Mouse (Mus musculus): Measurements from ENCODE around the gene Olfr1367. TPM values are rescaled to one million over a fixed set of nuclear protein-coding genes. Genes with fewer than 3 reads are reported as not detected.
"Not testable (repeated sequence)": the region's sequence is repeated elsewhere in the genome, so short reads cannot be mapped to it uniquely, and the experiment has no call there.

Gene Olfr1367
- polyA plus RNA-seq, 1 experiment from 2014 or later = not detected

DNA sequence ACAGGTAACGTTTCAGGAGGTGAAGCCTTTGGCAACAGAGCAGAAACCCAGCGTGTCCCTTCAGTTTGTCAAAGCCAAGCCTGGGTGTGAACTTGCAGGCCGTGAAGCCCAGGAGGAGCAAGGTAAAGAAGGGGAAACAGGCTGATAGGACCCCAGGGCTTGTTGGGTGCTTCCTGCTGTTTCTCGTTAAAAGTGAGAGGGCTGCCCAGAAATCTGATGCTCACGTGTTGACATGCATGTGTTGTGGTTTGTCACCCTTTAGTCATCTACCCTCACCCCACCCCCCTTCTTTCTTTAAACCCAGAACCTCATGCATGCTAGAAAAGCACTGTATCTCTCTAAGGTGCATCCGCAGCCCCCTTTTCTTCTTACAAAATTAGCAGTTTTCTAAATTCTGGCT, 19.9 kb downstream of the Olfr1367 start:
- Histone ChIP-seq H3K9ac (ENCODE audit: low read depth, low read length) (no peak overlapping the region), H3K27ac (ENCODE audit: low read depth, low read length) (no peak overlapping the region), H3K4me3 (ENCODE audit: low read length) (no peak overlapping the region), H3K4me1 (ENCODE audit: control insufficient read depth, insufficient read depth, low read length) (peaks cover 10% of the 10 kb centered on the region), H3K9me3 (ENCODE audit: control insufficient read depth, low read length) (no peaks in the 10 kb centered on the region), H3K27me3 (ENCODE audit: control insufficient read depth, insufficient read depth, low read length) (no peaks in the 10 kb centered on the region), H3K36me3 (ENCODE audit: control insufficient read depth, insufficient read depth, low read length) (peaks cover 34% of the 10 kb centered on the region), H3K4me2 (replicated peaks; ENCODE audit: low read depth, low read length) (no peak overlapping the region)
- ATAC-seq (ENCODE audit: low FRiP score, low TSS enrichment) = no peak
- 88% methylated on average over 6 of the region's 6 CpGs for WGBS

DNA sequence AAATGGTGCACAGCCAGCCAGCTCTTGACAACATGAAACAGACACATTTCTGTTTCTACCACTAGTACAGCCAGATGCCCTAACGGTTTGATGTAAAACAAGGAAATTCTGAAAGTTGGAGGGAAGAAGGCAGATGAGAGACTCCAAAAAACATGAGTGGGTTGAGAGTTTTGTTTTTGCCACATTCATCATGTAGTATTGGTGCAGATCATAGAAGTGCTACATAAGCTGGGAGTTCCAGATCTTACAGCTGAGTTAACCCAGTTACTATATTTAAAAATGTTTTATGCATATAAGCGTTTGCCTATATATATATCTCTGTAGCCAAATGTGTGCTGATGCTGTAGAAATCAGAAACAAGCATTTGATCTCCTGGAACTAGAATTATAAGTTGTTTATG, 26.0 kb downstream of the Olfr1367 start:
- Histone ChIP-seq H3K9ac (ENCODE audit: low read depth, low read length) (no peak overlapping the region), H3K27me3 (ENCODE audit: control insufficient read depth, insufficient read depth, low read length) (no peaks in the 10 kb centered on the region), H3K9me3 (ENCODE audit: control insufficient read depth, low read length) (no peaks in the 10 kb centered on the region), H3K4me2 (replicated peaks; ENCODE audit: low read depth, low read length) (no peak overlapping the region), H3K36me3 (ENCODE audit: control insufficient read depth, insufficient read depth, low read length) (peaks cover 24% of the 10 kb centered on the region), H3K4me3 (ENCODE audit: low read length) (no peak overlapping the region), H3K4me1 (ENCODE audit: control insufficient read depth, insufficient read depth, low read length) (no peaks in the 10 kb centered on the region), H3K27ac (ENCODE audit: low read depth, low read length) (no peak overlapping the region)
- 93% methylated on average over 2 of the region's 2 CpGs for WGBS
- no peak for ATAC-seq (ENCODE audit: low FRiP score, low TSS enrichment)

GRCm38 (mm10) chr13:21377773-21378172, 31.1 kb downstream of the Olfr1367 start:
- 90% methylated on average over 2 of the region's 2 CpGs for WGBS
- no peak overlapping the region for H3K27ac ChIP-seq (ENCODE audit: low read depth, low read length)

DNA sequence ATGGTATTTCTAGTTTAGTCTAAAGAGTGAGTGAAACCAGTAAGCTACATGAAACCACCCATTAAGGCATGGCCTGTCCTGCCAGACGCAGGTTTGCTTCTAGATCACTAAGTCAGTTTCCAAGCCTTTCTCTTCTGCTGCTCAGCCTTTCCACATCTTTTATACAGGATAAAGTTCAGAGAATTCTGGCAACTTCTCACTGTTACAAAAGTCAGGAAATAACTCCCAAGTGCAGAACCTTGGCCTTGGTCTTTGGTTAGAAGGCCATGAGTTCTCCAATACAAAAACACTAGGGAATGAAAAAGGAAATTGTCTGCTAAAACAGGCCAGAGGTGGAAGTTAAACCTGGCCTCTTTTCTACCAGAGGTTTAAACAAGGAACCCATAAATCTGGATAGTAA, 48.5 kb downstream of the Olfr1367 start:
- peaks cover 73% of the 10 kb centered on the region for H3K36me3 ChIP-seq (ENCODE audit: control insufficient read depth, insufficient read depth, low read length)
- H3K4me3 ChIP-seq (ENCODE audit: low read length) = no peak overlapping the region
- ATAC-seq (ENCODE audit: low FRiP score, low TSS enrichment) = no peak
- H3K9ac ChIP-seq (ENCODE audit: low read depth, low read length) = no peak overlapping the region
- H3K4me2 ChIP-seq (replicated peaks; ENCODE audit: low read depth, low read length) = no peak overlapping the region
- no peaks in the 10 kb centered on the region for H3K4me1 ChIP-seq (ENCODE audit: control insufficient read depth, insufficient read depth, low read length)
- no peaks in the 10 kb centered on the region for H3K27me3 ChIP-seq (ENCODE audit: control insufficient read depth, insufficient read depth, low read length)
- H3K27ac ChIP-seq (ENCODE audit: low read depth, low read length) = no peak overlapping the region
- no peaks in the 10 kb centered on the region for H3K9me3 ChIP-seq (ENCODE audit: control insufficient read depth, low read length)
- WGBS = 87% methylated on average over 1 of the region's 1 CpGs

More at GRCm38 (mm10) chr13:21377773-21378172, 31.1 kb downstream of the Olfr1367 start:
- no peaks in the 10 kb centered on the region for H3K4me1 ChIP-seq (ENCODE audit: control insufficient read depth, insufficient read depth, low read length)
- H3K9ac ChIP-seq (ENCODE audit: low read depth, low read length) = no peak overlapping the region
- no peaks in the 10 kb centered on the region for H3K9me3 ChIP-seq (ENCODE audit: control insufficient read depth, low read length)
- no peaks in the 10 kb centered on the region for H3K27me3 ChIP-seq (ENCODE audit: control insufficient read depth, insufficient read depth, low read length)
- no peak for ATAC-seq (ENCODE audit: low FRiP score, low TSS enrichment)
- no peaks in the 10 kb centered on the region for H3K36me3 ChIP-seq (ENCODE audit: control insufficient read depth, insufficient read depth, low read length)
- H3K4me3 ChIP-seq (ENCODE audit: low read length) = no peak overlapping the region
- no peak overlapping the region for H3K4me2 ChIP-seq (replicated peaks; ENCODE audit: low read depth, low read length)

DNA sequence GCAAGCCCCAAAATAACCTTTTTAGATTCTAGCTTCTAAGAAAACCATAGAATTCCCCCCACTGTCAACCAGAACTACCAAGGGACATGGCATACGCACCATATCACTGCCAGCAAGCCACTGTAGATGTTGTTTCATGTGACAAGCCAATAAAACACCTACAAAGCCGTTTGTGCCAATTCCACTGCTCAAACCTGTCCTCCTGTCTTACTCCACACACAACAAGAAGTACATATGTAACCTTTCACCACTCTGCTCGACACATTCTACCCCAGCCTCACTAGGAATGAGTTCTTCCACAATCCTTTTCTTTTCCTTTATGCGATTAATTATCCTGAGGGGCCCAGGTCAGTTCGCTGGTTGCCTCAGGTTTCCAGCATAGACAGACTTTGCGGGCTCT, 48.9 kb downstream of the Olfr1367 start:
- Histone ChIP-seq H3K4me1 (ENCODE audit: control insufficient read depth, insufficient read depth, low read length) (no peaks in the 10 kb centered on the region), H3K36me3 (ENCODE audit: control insufficient read depth, insufficient read depth, low read length) (peaks cover 69% of the 10 kb centered on the region), H3K9ac (ENCODE audit: low read depth, low read length) (no peak overlapping the region), H3K4me2 (replicated peaks; ENCODE audit: low read depth, low read length) (no peak overlapping the region), H3K4me3 (ENCODE audit: low read length) (no peak overlapping the region), H3K27me3 (ENCODE audit: control insufficient read depth, insufficient read depth, low read length) (no peaks in the 10 kb centered on the region), H3K9me3 (ENCODE audit: control insufficient read depth, low read length) (no peaks in the 10 kb centered on the region), H3K27ac (ENCODE audit: low read depth, low read length) (no peak overlapping the region)
- ATAC-seq (ENCODE audit: low FRiP score, low TSS enrichment) = no peak
- 71% methylated on average over 6 of the region's 6 CpGs for WGBS

DNA sequence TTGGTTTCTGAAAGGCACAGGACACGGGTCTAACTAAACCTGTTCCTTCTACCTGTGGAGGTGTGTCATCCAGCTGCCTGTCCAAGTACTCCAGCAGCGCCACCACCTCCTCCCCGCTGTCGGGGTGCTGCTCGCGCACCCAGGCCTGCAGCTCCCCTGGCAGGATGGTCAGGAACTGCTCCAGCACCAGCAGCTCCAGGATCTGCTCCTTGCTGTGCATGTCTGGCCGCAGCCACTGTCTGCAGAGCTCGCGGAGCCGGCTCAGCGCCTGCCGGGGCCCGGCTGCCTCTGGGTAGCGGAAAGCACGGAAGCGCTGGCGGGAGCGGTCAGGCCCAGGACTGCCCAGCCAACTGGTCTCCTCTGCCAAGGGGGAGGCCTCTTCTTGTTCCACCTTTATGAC, 49.3 kb downstream of the Olfr1367 start:
- H3K9me3 ChIP-seq (ENCODE audit: control insufficient read depth, low read length); H3K9ac ChIP-seq (ENCODE audit: low read depth, low read length); H3K4me3 ChIP-seq (ENCODE audit: low read length); H3K27me3 ChIP-seq (ENCODE audit: control insufficient read depth, insufficient read depth, low read length); H3K4me2 ChIP-seq (replicated peaks; ENCODE audit: low read depth, low read length); H3K27ac ChIP-seq (ENCODE audit: low read depth, low read length); H3K4me1 ChIP-seq (ENCODE audit: control insufficient read depth, insufficient read depth, low read length): not testable (repeated sequence)
- WGBS = 87% methylated on average over 14 of the region's 18 CpGs
- ATAC-seq (ENCODE audit: low FRiP score, low TSS enrichment) = peak; percentile 62
- H3K36me3 ChIP-seq (ENCODE audit: control insufficient read depth, insufficient read depth, low read length) = peaks cover 64% of the 10 kb centered on the region

GRCm38 (mm10) chr13:21397486-21397885, 50.8 kb downstream of the Olfr1367 start:
- ATAC-seq (ENCODE audit: low FRiP score, low TSS enrichment) = no peak
- peaks cover 51% of the 10 kb centered on the region for H3K36me3 ChIP-seq (ENCODE audit: control insufficient read depth, insufficient read depth, low read length)
- H3K4me3 ChIP-seq (ENCODE audit: low read length) = no peak overlapping the region
- no peak overlapping the region for H3K27ac ChIP-seq (ENCODE audit: low read depth, low read length)
- H3K4me1 ChIP-seq (ENCODE audit: control insufficient read depth, insufficient read depth, low read length) = peaks cover 6% of the 10 kb centered on the region; the same call in 1 of the 2 replicates
- WGBS = 86% methylated on average over 2 of the region's 2 CpGs
- H3K9ac ChIP-seq (ENCODE audit: low read depth, low read length) = no peak overlapping the region
- no peaks in the 10 kb centered on the region for H3K27me3 ChIP-seq (ENCODE audit: control insufficient read depth, insufficient read depth, low read length)
- H3K9me3 ChIP-seq (ENCODE audit: control insufficient read depth, low read length) = no peaks in the 10 kb centered on the region
- H3K4me2 ChIP-seq (replicated peaks; ENCODE audit: low read depth, low read length) = no peak overlapping the region

Small RNAs within 50 kb of the gene (microRNA-seq; reads per million reads assigned to microRNA genes)
- not detected for gene Mir6942

Other genes with a start within 250 kb of the Olfr1367 start
- gene Olfr1369-ps1, start 235.4 kb upstream of the Olfr1367 start, polyA plus RNA-seq (2014; fragmentation: Nextera tagmentation; extraction: Ambion mirVana) = 0.06 TPM in 1 of 2 replicates, not detected in the other
- gene Olfr263, start 217.3 kb upstream of the Olfr1367 start, polyA plus RNA-seq (2014; fragmentation: Nextera tagmentation; extraction: Ambion mirVana) = not detected in 2 replicates
- not detected in 2 replicates for gene Olfr1368, start 201.0 kb upstream of the Olfr1367 start, polyA plus RNA-seq (2014; fragmentation: Nextera tagmentation; extraction: Ambion mirVana)
- 145 and 164 TPM in 2 replicates for gene Trim27, start 167.5 kb upstream of the Olfr1367 start, polyA plus RNA-seq (2014; fragmentation: Nextera tagmentation; extraction: Ambion mirVana)
- gene Gpx5, start 54.2 kb upstream of the Olfr1367 start, polyA plus RNA-seq (2014; fragmentation: Nextera tagmentation; extraction: Ambion mirVana) = not detected in 2 replicates
- gene Gpx6, start 34.8 kb upstream of the Olfr1367 start, polyA plus RNA-seq (2014; fragmentation: Nextera tagmentation; extraction: Ambion mirVana) = 3.4 and 3.9 TPM in 2 replicates
- 10.9 and 15.5 TPM in 2 replicates for gene Zscan12, start 15.9 kb downstream of the Olfr1367 start, polyA plus RNA-seq (2014; fragmentation: Nextera tagmentation; extraction: Ambion mirVana)
- 73.9 and 80.4 TPM in 2 replicates for gene Zkscan3, start 55.8 kb downstream of the Olfr1367 start, polyA plus RNA-seq (2014; fragmentation: Nextera tagmentation; extraction: Ambion mirVana)
- 3.4 and 4.9 TPM in 2 replicates for gene Pgbd1, start 94.1 kb downstream of the Olfr1367 start, polyA plus RNA-seq (2014; fragmentation: Nextera tagmentation; extraction: Ambion mirVana)
- gene Zscan26, start 106.8 kb downstream of the Olfr1367 start, polyA plus RNA-seq (2014; fragmentation: Nextera tagmentation; extraction: Ambion mirVana) = 23.5 and 27.6 TPM in 2 replicates
- gene Nkapl, start 121.6 kb downstream of the Olfr1367 start, polyA plus RNA-seq (2014; fragmentation: Nextera tagmentation; extraction: Ambion mirVana) = 2.2 and 2.6 TPM in 2 replicates
- 3.2 and 3.8 TPM in 2 replicates for gene Zkscan4, start 132.0 kb downstream of the Olfr1367 start, polyA plus RNA-seq (2014; fragmentation: Nextera tagmentation; extraction: Ambion mirVana)
- not detected in 2 replicates for gene Gm10065, start 132.5 kb downstream of the Olfr1367 start, polyA plus RNA-seq (2014; fragmentation: Nextera tagmentation; extraction: Ambion mirVana)
- 0.23 and 0.34 TPM in 2 replicates for gene AK157302, start 148.3 kb downstream of the Olfr1367 start, polyA plus RNA-seq (2014; fragmentation: Nextera tagmentation; extraction: Ambion mirVana)
- 4.7 and 7.2 TPM in 2 replicates for gene Gm11273, start 154.5 kb downstream of the Olfr1367 start, polyA plus RNA-seq (2014; fragmentation: Nextera tagmentation; extraction: Ambion mirVana)
- 7.3 and 11.8 TPM in 2 replicates for gene Zkscan8, start 184.2 kb downstream of the Olfr1367 start, polyA plus RNA-seq (2014; fragmentation: Nextera tagmentation; extraction: Ambion mirVana)
- 0.18 and 0.20 TPM in 2 replicates for gene Olfr1366, start 195.9 kb downstream of the Olfr1367 start, polyA plus RNA-seq (2014; fragmentation: Nextera tagmentation; extraction: Ambion mirVana)
- 0.05 TPM in 1 of 2 replicates, not detected in the other for gene Olfr1535, start 213.0 kb downstream of the Olfr1367 start, polyA plus RNA-seq (2014; fragmentation: Nextera tagmentation; extraction: Ambion mirVana)
- gene Olfr1364, start 234.8 kb downstream of the Olfr1367 start, polyA plus RNA-seq (2014; fragmentation: Nextera tagmentation; extraction: Ambion mirVana) = not detected in 2 replicates